Mouse (Mus musculus) lung, adult 2 months (tissue): ENCODE measurements around the gene Uri1.

Source experiments
- CTCF ChIP-seq: fragments of 200-500 bp; IDR thresholded peaks from 2 replicates; pipeline ENCODE4 v1.5.1; 2011; ENCODE audit warnings: mild to moderate bottlenecking, low read length, control low read depth; ENCODE audit not compliant: insufficient read depth
- POLR2A ChIP-seq: fragments of 200-500 bp; IDR thresholded peaks from 2 replicates; pipeline ENCODE4 v1.6.1; 2011; ENCODE audit warnings: low read depth, mild to moderate bottlenecking, control low read depth, low read length, borderline replicate concordance; ENCODE audit errors: extremely low read depth

GRCm38 (mm10) chr7:38030606-38031005, 7.3 kb upstream of the Uri1 start:
- TF ChIP-seq CTCF, result no peak
- no peak for TF ChIP-seq POLR2A
